Mouse (Mus musculus): ENCODE measurements at regions not wholly inside any gene's neighbourhood (a gene's known extent, or its start where the extent isn't known, plus 50 kb on each side); places are given as distances from the start of the nearest gene placed in this dataset.

DNA sequence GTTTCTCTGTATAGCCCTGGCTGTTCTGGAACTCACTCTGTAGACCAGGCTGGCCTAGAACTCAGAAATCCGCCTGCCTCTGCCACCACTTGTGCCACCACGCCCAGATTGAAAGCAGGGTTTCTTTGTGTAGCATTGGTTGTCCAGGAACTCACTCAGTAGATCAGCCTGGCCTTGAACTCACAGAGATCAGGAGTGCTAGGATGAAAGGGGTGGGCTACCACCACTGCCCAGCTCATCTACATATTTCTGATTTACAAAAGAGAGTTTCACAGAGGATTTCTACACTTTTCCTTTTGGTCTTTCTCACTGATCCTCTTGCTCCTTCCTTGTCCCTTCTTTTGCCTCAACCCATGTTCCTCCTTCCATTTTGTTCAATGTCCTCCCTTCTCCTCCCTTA is 53.1 kb upstream of the Lbx1 start:
- no peak for DNase-seq
- intact Hi-C loops (cut with DNase I) = no loop called here

DNA sequence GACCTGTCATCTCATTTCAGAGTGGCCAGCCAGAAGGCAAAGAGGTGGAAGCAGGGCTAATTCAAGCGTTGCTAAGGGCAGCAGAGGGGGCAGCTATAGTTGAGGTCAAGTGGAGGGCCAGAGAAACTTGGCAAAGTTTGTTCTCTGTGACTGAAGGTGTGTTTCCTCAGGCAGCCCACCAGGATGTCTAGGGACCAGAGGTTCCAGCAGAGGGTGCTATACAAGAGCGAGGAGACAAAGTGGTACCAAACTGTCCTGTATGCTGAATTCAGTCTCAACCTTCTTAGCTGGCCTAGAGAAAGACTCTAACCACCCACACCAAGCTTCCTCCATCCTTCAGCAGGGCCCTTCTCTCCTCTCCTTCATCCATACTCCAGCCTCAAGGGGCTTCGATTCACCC is 62.2 kb upstream of the Lbx1 start:
- no peak for DNase-seq
- intact Hi-C loops (cut with DNase I) = loop anchor here (5.0 to 10.0 kb wide), 2 partner anchors 53 to 439 kb away; no protein-coding TSS in a partner anchor

DNA sequence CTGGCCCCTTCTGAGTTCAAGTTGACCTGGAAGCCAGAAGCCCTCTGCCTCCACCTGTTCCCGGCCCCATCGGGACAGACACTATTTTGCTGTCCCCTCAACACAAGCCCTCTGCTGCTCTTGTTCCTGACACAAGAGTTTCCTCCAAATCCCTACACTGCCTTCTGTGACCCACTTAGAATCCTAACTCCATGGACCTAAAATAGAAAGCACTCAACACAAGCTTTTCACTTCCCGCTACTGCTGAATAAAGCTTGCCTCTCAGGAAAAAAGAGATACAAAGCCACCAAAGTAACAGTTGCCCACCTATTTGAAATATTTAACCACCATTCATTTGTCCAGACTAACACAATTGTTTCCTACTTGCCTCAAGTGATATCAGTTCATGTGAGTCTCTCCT is 63.7 kb upstream of the Lbx1 start:
- DNase-seq = no peak
- intact Hi-C loops (cut with DNase I) = loop anchor here (5.0 to 10.0 kb wide), 2 partner anchors 55 to 438 kb away; no protein-coding TSS in a partner anchor

DNA sequence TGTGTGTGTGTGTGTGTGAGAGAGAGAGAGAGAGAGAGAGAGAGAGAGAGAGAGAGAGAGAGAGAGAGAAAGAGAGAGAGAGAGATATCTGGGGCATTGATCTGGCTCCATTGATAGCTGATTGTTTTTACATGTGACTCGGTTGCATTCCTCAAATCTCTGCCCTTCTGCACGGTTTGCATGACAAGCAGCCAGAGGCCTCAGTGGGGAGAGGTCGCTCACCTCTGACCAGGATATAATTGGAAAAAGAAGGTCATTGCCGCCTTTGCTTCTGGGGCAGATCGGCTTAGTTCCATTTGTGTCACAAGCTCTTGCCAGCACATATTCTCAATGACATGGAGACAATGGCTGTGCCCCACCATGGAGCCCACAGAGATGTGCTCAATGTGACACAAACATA is 63.8 kb upstream of the Btrc start:
- no peak for DNase-seq
- intact Hi-C loops (cut with DNase I) = loop anchor here (5.0 to 10.0 kb wide), 4 partner anchors 55 to 438 kb away; partner anchors contain the start of gene Btrc

DNA sequence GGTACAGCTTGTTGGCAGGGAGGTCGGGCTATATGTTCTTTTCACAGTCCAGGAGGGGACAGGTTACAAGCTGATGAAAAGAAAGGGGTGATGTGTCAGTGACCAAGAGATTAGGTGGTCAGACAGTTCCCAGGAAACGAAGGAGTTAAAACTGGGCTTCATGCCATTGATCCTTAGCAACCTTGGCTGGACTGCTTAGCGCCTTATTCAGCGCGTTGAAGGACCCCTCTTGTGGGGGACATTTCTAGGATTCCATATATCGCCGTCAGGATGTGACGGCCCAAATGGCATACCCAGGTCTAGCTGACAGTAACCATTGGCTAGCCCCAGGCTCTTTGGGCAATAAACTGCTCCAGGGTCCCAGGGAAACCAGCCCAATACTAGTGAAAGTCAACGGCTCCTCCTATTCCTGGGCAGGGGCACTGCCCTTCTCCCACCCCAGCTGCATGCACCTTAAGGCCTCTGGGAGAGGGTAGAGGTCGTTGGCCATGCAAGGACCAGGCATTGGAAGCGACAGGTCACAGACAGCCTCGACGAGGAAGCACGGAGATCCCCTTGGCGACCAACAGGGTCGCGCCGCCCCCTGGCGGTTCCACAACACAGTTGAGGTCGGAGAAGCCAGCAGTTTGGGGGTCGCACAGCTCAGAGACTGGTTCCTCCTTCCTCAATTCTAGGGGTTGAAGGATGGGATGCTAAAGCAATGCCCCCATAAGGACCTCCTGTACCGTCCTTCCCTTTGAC is 62.7 kb upstream of the Btrc start:
- intact Hi-C loops (cut with DNase I) = loop anchor here (5.0 to 10.0 kb wide), 2 partner anchors 61 to 134 kb away; partner anchors contain the start of gene Btrc
- peak; percentile 74 for DNase-seq

DNA sequence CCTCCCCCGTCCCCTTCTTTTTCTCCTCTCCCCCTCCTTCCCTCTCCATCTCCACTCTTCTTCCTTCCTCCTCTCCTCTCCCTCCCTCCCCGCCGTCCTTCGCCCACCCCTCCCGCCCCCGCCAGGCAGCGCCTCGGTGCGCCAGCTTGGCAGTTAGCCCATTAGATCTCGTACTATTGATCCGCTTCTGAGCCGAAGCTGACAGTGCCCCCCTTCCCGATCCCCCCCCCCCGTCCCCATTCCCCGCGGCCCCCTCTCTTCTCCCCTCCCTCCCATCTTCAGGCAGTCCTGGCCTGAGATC is 62.2 kb upstream of the Btrc start:
- DNase-seq = peak; percentile 37
- intact Hi-C loops (cut with DNase I) = loop anchor here (5.0 to 10.0 kb wide), 2 partner anchors 61 to 133 kb away; partner anchors contain the start of gene Btrc

DNA sequence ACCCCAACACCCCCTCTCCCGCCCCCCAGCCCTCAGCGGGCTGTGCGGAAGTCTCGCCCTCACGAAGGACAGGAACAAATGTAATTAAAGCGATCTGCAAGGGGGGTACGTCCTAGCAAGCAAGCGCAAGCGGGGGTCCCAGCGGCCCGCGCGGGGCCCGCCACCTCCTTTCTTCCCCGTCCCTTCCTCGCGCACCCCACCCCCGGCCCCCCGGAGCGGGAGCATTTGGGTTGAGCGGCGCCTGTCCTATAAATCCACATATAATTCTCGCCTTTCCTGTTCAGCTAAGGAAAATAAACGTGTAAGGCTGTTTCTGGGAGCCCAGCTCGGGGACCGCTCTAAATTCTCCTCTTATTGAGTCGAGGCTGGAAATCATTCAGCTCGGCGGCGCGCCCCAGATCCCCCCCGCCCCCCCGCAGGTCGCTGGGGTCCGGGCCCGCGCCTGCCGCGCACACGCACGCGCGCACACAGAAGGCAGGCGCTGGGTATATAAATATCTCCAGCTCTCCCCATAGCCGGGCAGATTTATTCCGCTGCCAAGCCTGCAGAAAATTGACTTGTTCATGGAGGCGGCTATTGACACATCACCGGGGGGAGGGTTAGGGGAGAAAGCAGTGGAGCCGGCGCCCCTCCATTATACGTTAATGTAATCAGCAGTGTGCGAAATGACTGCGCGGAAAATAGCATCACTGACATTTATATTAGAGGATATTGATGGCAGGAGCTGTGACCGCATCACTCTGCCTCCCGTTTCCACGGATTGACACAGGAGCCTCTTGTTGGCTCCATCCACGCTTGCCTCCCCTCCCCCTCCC is 61.6 kb upstream of the Btrc start:
- peak; percentile 75 for DNase-seq
- intact Hi-C loops (cut with DNase I) = loop anchor here (5.0 to 10.0 kb wide), 2 partner anchors 60 to 133 kb away; partner anchors contain the start of gene Btrc

DNA sequence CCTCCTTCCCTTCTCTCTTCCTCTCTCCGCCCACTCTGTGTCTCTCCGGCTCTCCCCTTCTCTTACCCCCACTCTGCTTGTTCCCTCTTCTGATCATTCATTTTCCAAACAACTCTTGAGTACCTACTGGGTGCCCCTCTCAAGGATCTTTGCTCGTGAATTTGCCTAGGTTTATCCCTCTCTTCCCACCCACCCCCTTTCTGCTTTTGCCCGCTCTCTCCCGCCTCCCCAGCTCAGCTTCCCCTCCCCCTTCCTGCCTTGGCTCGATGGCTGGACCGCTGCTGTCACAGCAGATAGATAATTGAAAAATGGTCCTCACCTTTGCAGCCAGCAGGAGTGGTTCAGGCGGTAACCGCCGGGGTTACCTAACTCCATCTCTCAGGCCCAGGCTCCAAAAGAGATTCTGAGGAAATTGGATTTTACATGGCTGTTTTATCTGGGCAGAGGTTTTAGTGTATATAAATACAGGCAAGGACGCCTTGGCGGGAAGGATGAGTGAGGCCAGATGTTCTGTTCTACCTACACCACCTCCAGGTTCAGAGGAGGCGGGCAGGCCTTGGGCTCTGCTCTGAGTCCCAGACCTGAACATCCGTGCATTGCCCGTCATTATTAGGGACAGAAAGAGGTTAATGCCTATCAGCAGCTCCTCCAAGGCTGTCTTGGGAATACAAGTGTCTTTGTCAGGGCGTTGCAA is 60.8 kb upstream of the Btrc start:
- intact Hi-C loops (cut with DNase I) = loop anchor here (5.0 to 10.0 kb wide), 2 partner anchors 60 to 132 kb away; partner anchors contain the start of gene Btrc
- DNase-seq = peak; percentile 72

DNA sequence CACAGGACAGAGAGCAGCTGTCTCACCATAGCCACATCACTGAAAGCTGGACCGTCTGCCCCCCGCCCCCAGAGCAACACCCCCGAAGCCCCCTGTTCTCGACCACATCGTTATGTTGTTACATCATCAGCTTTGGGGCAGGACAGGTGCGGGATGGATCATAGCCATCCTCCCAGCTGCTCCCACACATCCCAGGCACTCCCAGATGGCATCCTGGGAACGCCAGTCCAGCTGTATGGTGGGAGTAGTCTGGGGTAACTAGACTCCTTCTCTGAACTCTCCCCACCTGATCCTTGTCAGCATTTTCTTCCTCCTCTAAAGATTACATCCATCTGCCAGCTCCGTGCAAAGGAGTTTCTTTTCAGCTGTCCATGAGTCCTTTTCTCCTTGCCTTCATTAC is 59.0 kb upstream of the Btrc start:
- intact Hi-C loops (cut with DNase I) = loop anchor here (5.0 to 10.0 kb wide), 2 partner anchors 58 to 130 kb away; partner anchors contain the start of gene Btrc
- DNase-seq = no peak

DNA sequence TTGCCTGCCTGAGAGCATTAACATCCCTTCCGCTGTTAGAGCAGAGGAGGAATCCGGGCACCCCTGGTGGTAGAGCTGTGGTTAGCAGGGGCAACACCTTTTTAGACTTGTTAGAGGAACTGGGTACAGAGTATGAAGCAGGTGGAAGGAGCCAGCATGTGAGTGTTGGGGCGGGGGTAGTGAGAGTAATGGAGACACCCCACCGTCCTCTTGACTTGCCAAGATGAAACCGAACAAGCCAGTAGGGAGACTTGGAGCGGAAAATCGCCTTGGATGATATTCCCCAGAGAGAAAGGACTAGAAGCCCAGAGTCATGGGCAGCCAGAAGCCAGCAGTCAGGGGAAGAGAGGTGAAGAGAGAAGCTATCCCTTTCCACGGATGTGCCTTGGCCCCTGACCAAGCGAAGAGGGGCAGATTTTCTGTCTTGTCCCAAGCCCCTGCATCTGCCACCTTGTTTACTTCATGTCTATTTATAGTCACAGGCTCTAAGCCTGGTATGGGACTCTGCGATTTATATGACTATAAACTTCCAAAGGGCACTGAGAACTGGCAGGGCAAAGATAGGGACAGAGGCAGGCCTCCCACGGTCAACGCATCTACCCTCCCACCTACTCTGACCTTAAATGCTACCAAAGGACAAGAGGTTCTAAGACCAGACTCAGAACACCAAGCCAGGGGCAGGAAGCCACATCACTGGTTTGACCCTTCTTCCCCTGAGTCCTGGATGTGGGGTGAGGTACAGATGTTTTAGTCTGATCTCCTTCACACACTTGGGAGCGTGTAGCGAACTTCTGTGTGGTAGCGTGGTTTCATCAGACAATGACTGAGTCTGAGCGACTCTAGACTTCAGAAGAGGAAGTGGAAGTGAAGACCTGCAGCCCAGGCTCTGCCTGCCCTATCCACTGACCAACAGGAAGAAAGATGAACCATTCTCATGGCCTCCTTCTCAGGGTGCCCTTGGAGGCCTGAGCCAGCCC is 55.9 kb upstream of the Btrc start:
- no peak for DNase-seq
- intact Hi-C loops (cut with DNase I) = loop anchor here (10.0 kb wide), 1 partner anchor 127 kb away; no protein-coding TSS in a partner anchor

DNA sequence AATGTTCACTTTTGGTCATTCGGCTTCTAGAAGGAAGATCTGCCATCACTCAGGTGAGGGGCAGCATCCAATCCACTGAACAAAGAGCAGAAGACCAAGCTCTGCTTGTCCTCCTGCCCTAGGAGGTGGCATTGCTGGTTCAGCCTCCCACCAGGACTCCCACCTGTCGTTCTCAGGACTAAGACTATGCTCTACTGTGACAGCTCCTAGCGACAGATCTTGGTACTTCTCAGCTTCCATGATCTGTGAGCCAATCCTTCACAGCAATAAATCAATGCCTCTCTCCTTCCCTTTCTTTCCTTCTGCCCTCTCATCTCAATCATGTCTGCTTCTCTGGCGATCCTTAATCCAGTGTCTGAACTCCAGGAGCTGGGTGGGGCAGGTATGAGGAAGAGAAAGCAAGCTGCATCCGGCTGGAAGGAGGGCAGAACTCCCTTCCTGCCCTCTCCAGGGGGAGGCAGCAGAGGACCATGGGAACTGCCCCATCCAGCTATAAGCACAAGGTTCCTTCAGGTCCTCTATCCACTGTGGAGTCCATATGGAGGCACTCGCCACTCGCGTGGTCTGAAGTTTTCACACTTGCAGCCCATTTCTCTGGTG is 54.8 kb upstream of the Btrc start:
- intact Hi-C loops (cut with DNase I) = loop anchor here (10.0 kb wide), 1 partner anchor 126 kb away; no protein-coding TSS in a partner anchor
- DNase-seq = no peak

DNA sequence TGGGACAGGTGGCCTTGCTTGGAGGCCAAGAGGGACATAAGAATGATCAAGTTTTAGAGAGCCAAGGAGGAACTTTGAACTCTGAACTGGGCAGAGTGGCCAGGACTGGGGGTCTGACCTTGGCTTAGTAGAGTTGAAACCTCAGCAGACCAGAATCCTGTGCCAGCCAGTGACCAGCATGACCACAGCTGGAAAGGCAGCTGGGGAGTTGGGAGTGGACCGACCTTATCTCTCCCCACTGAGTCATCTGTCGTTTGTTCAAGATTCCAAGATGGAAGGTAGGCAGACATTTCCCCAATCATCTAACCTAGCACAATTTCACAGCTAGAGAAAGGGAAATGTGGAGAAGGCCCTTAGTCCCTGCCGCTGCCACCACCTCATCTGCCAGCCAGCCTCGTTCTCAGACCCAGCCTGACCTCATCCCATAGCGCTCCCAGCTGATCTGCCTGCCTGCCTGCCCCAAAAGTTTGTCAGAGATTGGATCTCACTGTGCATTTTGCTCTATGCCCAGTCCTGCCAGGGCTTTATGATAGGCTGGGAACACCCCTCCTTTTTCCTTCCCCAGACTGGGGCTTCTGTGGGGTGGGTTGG is 53.1 kb upstream of the Btrc start:
- intact Hi-C loops (cut with DNase I) = no loop called here
- no peak for DNase-seq

DNA sequence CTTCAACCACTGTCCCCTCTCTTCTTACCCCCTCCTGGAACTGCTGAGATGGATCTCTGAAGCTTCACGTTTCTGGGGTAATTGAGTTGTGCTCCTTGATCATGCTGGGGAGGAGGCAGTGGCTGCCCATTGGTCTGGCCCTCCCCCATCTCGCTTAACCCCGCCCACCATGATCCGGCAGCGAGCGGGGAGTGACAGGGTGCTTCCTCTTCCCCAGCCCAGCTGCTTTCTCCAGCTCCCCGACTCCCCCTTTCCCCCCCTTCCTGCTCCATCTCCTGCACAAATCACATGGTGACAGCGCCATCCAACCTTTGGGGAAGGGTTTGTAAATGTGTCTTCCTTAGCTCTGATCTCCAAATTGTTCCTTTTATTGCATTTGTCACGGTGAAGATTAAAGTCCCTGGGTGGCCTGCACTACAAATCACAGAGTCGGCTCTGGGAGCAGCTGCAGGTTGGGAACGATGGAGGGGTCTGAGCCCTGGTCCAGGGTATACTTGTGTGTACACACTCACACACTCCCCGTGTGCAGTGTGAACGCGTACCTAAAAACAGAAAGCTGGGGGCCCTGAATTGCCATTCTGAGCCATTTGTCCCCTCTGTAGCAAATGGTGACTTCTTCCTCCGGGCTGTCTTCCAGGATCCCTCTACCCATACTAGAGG is 52.5 kb upstream of the Btrc start:
- intact Hi-C loops (cut with DNase I) = no loop called here
- peak; percentile 73 for DNase-seq

DNA sequence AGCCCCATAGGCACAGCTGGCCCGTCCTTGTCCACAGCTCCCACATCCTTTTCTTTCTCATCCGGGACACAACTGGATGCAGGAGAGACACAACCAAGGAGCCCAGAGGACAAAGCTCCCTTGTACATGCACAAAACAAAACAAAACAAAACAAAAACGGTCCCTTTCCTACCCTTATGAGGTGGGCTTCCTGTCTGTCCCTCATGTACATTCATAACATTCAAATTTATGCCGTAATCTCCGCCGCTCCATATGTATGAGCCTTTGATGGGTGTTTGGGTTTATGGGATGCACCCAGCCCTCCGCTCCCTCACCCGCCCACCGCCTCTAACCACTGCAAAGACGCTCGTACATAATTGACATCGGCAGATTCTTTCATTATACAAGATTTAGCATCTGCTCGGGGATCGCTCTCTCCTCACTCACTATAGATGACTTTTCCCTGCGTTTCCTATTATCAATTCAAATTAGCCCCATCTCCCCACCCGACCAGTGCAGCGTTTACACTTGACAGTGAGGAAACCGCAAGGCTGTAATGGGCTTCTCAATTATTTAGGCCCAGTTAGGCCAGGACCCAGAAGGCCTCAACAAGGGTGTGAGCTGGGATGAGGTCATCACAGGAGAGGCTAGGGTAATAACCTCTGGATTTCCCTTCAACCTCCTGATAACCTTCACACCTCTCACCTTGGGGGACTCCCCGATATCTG is 51.5 kb upstream of the Btrc start:
- intact Hi-C loops (cut with DNase I) = no loop called here
- no peak for DNase-seq

DNA sequence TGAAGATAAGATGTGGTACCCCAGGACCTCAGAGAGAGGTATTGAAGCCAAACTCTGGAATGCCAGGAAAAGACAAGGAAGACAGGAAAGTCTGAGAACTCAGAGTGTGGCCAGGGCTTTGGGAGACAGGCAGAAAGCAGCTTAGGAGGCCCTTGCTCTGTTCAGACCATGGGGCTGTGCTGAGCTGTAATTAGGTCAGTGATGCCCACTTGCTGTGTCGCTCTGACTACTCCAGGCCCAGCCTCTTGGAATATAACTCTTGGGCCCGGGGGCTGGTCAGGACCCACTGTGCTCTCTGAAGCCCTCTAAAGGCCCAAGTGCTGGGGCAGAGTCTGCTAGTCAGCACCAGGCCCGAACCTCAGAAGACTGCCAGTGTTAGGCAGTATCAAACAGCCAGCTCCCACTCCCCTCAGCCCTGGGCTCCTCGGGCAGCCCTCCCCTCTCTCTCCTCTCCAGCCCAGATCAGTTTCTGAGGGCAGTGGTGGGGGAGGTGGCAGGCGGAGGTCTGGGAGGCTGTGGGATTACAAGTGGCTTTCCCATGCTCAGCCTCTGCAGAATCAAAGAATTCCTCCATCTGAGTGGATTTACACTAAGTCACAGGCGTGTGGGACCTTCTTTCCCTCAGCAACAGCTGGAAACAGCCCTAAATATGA is 50.7 kb upstream of the Btrc start:
- DNase-seq = no peak
- intact Hi-C loops (cut with DNase I) = no loop called here

Measured in left cerebral cortex, postnatal 4 days (tissue).